Mouse (Mus musculus): ENCODE measurements at regions not wholly inside any gene's neighbourhood (a gene's known extent, or its start where the extent isn't known, plus 50 kb on each side); places are given as distances from the start of the nearest gene placed in this dataset.

DNA sequence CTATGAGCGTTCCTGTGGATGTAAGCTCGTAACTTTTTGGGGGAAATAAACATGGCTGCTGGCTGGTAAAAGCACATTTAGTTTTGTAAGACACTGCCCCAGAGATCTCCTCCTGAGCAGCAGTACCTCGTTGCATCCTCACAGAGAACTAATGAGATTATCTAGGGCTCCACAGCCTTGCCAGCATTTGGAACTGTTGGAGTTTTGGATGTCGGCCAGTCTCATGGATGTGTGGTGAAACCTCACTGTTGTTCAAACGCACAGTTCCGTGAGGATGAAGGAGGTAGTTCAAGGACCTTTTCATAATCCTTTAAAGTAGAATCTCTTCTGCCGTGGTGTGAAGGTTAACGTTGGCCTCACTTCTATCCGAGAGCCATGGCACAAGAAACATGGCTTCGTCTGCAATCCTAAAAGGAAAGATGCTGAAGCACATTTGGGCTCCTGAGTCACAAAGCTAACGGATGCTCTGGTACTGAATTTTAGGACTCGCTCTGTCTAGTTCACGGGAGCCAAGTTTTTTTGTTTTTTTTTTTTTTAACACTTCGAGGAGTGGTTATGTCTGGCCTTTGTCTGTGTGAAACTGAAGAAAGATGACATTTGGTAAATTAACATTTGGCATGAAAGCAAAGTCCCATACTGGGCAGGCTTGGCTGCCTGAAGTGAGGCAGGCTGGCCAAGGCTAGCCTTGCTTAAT is 179.1 kb upstream of the Hmga2 start:
- Histone ChIP-seq H3K9me3 (replicated peaks; ENCODE audit: low read length) (peaks cover 66% of the 10 kb centered on the region), H3K9ac (ENCODE audit: insufficient read depth, low read depth) (no peak overlapping the region), H3K27me3 (replicated peaks) (no peaks in the 10 kb centered on the region), H3K4me3 (replicated peaks in 1 of 3; ENCODE audit: low read depth in 2 of 3, low read length in 2 of 3, poor library complexity in 1 of 3) (no peak overlapping the region), H3K4me1 (ENCODE audit: control insufficient read depth in 1 of 2, insufficient read depth in 2 of 2) (no peaks in the 10 kb centered on the region), H3K27ac (ENCODE audit: insufficient read depth, low read depth) (no peak overlapping the region), H3K4me2 (ENCODE audit: insufficient read depth, low read depth, poor library complexity, severe bottlenecking) (no peak overlapping the region), H3K36me3 (replicated peaks in 1 of 2; ENCODE audit: control insufficient read depth in 1 of 2, insufficient read depth in 1 of 2, low read length in 1 of 2) (no peaks in the 10 kb centered on the region), H3K79me2 (replicated peaks; ENCODE audit: control insufficient read depth, extremely low read depth, insufficient read depth, poor library complexity, severe bottlenecking) (no peaks in the 10 kb centered on the region)
- TF ChIP-seq IRF4 (IDR thresholded peaks at IDR 0.05; ENCODE audit: low read depth, low read length) (no peak), RAD21 (IDR thresholded peaks at IDR 0.05; ENCODE audit: low read depth, low read length) (no peak), MAZ (IDR thresholded peaks at IDR 0.05; ENCODE audit: low read depth, low read length) (no peak), TCF12 (IDR thresholded peaks at IDR 0.05; ENCODE audit: low read depth, low read length) (no peak), ZNF384 (IDR thresholded peaks at IDR 0.05; ENCODE audit: low read depth, low read length) (no peak), MEF2A (IDR thresholded peaks at IDR 0.05; ENCODE audit: borderline replicate concordance, low read depth, low read length) (no peak), CTCF (conservative IDR thresholded peaks at IDR 0.05 in 1 of 2, IDR thresholded peaks at IDR 0.05 in 1 of 2; ENCODE audit: low read depth in 2 of 2, low read length in 2 of 2) (no peak), CHD1 (IDR thresholded peaks at IDR 0.05; ENCODE audit: low read depth, low read length) (no peak), ZKSCAN1 (IDR thresholded peaks at IDR 0.05; ENCODE audit: borderline replicate concordance, low read depth, low read length) (no peak), GABPA (IDR thresholded peaks at IDR 0.05; ENCODE audit: insufficient replicate concordance, low read depth, low read length) (no peak), RCOR1 (conservative IDR thresholded peaks at IDR 0.05; ENCODE audit: low read depth, low read length) (no peak), EP300 (IDR thresholded peaks at IDR 0.05; ENCODE audit: low read length) (no peak)
- dilution Hi-C loops (cut with MboI; ENCODE audit: extremely low pct_ligation_motif_present, extremely low pct_unique_long_range_greater_than_20kb, low sequenced_read_pairs) (no loop called here), in situ Hi-C loops (cut with MboI; ENCODE audit: low pct_ligation_motif_present, low pct_unique_long_range_greater_than_20kb, low sequenced_read_pairs) (no loop called here)
- DNase-seq (ENCODE audit: extremely low read depth), result no peak

DNA sequence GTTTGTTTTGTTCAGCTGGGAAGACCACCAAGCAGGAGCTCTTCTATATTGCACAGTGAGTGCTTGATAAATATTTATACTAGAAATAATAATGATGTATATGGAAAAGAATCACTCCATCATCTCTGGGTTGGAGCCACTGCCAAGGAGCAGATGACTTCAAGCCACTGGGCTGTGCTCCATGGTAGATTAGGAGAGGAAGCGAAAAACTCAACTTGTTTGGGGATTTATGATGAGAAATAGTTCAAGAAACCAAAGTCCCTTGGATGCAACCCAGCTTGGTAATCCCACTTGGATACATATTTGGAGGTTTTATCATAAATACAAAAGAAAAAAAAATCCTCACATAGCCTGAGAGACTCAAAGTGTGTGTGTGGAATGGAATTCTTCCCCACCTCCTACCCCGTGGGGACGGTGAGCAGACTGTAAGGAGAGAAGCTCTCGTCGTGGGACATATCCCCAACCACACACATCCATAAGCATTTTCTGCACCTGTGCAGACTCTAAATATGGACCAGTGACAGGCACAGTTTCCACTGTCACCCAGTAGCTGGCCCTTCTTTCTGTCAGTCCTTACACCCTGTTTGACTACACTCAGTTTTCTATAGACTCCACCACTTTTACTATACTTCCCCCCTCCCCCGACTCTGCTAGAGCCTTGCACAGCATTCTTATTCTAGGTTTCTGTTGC is 176.4 kb upstream of the Hmga2 start:
- H3K27me3 ChIP-seq (replicated peaks), result no peaks in the 10 kb centered on the region
- no peak for DNase-seq (ENCODE audit: extremely low read depth)
- H3K4me1 ChIP-seq (ENCODE audit: control insufficient read depth in 1 of 2, insufficient read depth in 2 of 2), result no peaks in the 10 kb centered on the region
- in situ Hi-C loops (cut with MboI; ENCODE audit: low pct_ligation_motif_present, low pct_unique_long_range_greater_than_20kb, low sequenced_read_pairs), result no loop called here
- H3K27ac ChIP-seq (ENCODE audit: insufficient read depth, low read depth), result no peak overlapping the region
- H3K79me2 ChIP-seq (replicated peaks; ENCODE audit: control insufficient read depth, extremely low read depth, insufficient read depth, poor library complexity, severe bottlenecking), result no peaks in the 10 kb centered on the region
- H3K36me3 ChIP-seq (replicated peaks in 1 of 2; ENCODE audit: control insufficient read depth in 1 of 2, insufficient read depth in 1 of 2, low read length in 1 of 2), result no peaks in the 10 kb centered on the region
- H3K9me3 ChIP-seq (replicated peaks; ENCODE audit: low read length), result peaks cover 69% of the 10 kb centered on the region
- TF ChIP-seq CTCF (conservative IDR thresholded peaks at IDR 0.05 in 1 of 2, IDR thresholded peaks at IDR 0.05 in 1 of 2; ENCODE audit: low read depth in 2 of 2, low read length in 2 of 2) (no peak), UBTF (IDR thresholded peaks at IDR 0.05; ENCODE audit: low read depth, low read length) (no peak), IRF4 (IDR thresholded peaks at IDR 0.05; ENCODE audit: low read depth, low read length) (no peak), JUND (conservative IDR thresholded peaks at IDR 0.05; ENCODE audit: low read depth, low read length) (no peak), ZC3H11A (IDR thresholded peaks at IDR 0.05; ENCODE audit: low read depth, low read length) (no peak), ZMIZ1 (IDR thresholded peaks at IDR 0.05; ENCODE audit: low read depth, low read length) (no peak), KAT2A (IDR thresholded peaks at IDR 0.05; ENCODE audit: insufficient replicate concordance, low read length) (no peak), ZNF384 (IDR thresholded peaks at IDR 0.05; ENCODE audit: low read depth, low read length) (no peak)
- H3K9ac ChIP-seq (ENCODE audit: insufficient read depth, low read depth), result no peak overlapping the region
- no peak overlapping the region for H3K4me2 ChIP-seq (ENCODE audit: insufficient read depth, low read depth, poor library complexity, severe bottlenecking)
- dilution Hi-C loops (cut with MboI; ENCODE audit: extremely low pct_ligation_motif_present, extremely low pct_unique_long_range_greater_than_20kb, low sequenced_read_pairs), result no loop called here
- no peak overlapping the region for H3K4me3 ChIP-seq (replicated peaks in 1 of 3; ENCODE audit: low read depth in 2 of 3, low read length in 2 of 3, poor library complexity in 1 of 3)

All from CH12.LX (cell line).